Comparison of ENCODE assay signal across 7 mouse cellular contexts in the genomic region with DNA sequence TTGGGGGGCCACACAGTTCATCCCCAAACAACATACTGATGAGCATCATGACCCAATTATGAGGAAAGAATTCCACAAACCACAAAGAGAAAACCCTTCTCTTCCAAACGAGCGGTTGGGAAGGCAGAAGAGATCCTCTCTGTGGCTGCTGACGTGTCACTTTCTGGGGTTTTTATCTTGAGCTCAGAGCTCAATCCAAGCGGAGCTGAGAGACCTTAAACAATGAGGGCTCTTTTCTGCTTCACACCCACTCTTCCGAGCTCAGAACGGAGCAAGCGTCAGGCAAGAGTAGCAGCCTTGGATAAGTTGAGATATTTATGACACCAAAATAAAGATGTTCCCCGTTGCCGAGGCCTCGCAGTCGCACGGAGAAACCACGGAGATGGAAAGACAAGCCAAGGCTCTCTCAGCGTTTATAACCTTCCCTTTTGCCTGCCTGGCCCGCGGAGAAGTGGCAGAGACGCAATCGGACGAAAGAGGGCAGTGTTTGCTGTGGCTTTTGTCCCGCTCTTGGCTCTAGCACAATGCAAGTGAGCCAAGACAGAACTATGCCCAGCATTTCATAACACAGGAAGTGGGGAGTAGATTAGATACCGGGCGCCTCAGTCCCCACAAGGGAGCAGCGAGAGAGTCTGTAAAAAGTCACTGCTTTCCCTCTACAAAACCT.
A peak's percentile ranks its signal among the peaks of the same experiment; 100 is the strongest.
DNase-seq lines count a peak whose midpoint lies in the region; ATAC-seq and TF ChIP-seq lines count a peak whose summit lies in the region.

No protein-coding gene starts in this region.

- intact Hi-C loops in heart, adult 2 months (cut with DNase I), result loop anchor here (1.0 to 10.0 kb wide), 8 partner anchors 147 to 1089 kb away; no protein-coding TSS in a partner anchor

- peak; percentile 98 for TF ChIP-seq CTCF in heart, adult 2 months (IDR thresholded peaks at IDR 0.05)
- peak; percentile 98 for TF ChIP-seq CTCF in kidney, adult 2 months (conservative IDR thresholded peaks at IDR 0.05; ENCODE audit: insufficient read depth, insufficient read length, low read depth, low read length)

- no peak for TF ChIP-seq POLR2A in heart, adult 2 months (IDR thresholded peaks at IDR 0.05; ENCODE audit: insufficient read depth, low read depth, low read length)
- TF ChIP-seq POLR2A in kidney, adult 2 months (IDR thresholded peaks at IDR 0.05; ENCODE audit: low read depth, low read length), result no peak

- H3K27me3 ChIP-seq in embryonic facial prominence, embryonic 11.5 days (ENCODE audit: control insufficient read depth, insufficient read depth, low read length), result no peaks in the 10 kb centered on the region
- H3K27me3 ChIP-seq in heart, adult 2 months (ENCODE audit: control insufficient read depth, insufficient read depth, low read length), result no peaks in the 10 kb centered on the region
- H3K27me3 ChIP-seq in kidney, adult 2 months (replicated peaks; ENCODE audit: control insufficient read depth, insufficient read depth, low read length), result no peaks in the 10 kb centered on the region
- H3K27me3 ChIP-seq in limb, embryonic 11.5 days (ENCODE audit: control insufficient read depth, insufficient read depth, low read length), result no peaks in the 10 kb centered on the region
- H3K27me3 ChIP-seq in midbrain, embryonic 14.5 days (ENCODE audit: control insufficient read depth, insufficient read depth, low read length), result peaks cover 47% of the 10 kb centered on the region

- ATAC-seq in embryonic facial prominence, embryonic 11.5 days (replicated peaks; ENCODE audit: insufficient number of reproducible peaks, low FRiP score, low TSS enrichment, low read depth), result peak; percentile 82
- peak; percentile 65; the same call in 1 of the 2 replicates for ATAC-seq in limb, embryonic 11.5 days (ENCODE audit: insufficient number of reproducible peaks, low FRiP score, low TSS enrichment, low read depth)
- peak; percentile 80 for ATAC-seq in midbrain, embryonic 14.5 days (ENCODE audit: low FRiP score, low TSS enrichment)

- WGBS in embryonic facial prominence, embryonic 11.5 days, result under 1% methylated on average over 23 of the region's 23 CpGs
- WGBS in heart, adult 2 months, result 1% methylated on average over 23 of the region's 23 CpGs
- 2% methylated on average over 23 of the region's 23 CpGs for WGBS in kidney, adult 2 months
- WGBS in limb, embryonic 11.5 days, result under 1% methylated on average over 23 of the region's 23 CpGs
- under 1% methylated on average over 23 of the region's 23 CpGs for WGBS in midbrain, embryonic 14.5 days

- H3K4me2 ChIP-seq in embryonic facial prominence, embryonic 11.5 days (ENCODE audit: low read depth, low read length), result peak overlapping the region; percentile 46
- peak overlapping the region; percentile 36 for H3K4me2 ChIP-seq in limb, embryonic 11.5 days (ENCODE audit: low read depth, severe bottlenecking)
- peak overlapping the region; percentile 53 for H3K4me2 ChIP-seq in midbrain, embryonic 14.5 days (ENCODE audit: low read length)

- H3K27ac ChIP-seq in embryonic facial prominence, embryonic 11.5 days (replicated peaks; ENCODE audit: low read depth, low read length), result no peak overlapping the region
- peak overlapping the region; percentile 72 for H3K27ac ChIP-seq in heart, adult 2 months
- H3K27ac ChIP-seq in kidney, adult 2 months (ENCODE audit: insufficient read depth, low read depth, low read length), result no peak overlapping the region
- H3K27ac ChIP-seq in limb, embryonic 11.5 days (replicated peaks; ENCODE audit: low read depth, low read length), result no peak overlapping the region
- H3K27ac ChIP-seq in midbrain, embryonic 14.5 days (replicated peaks; ENCODE audit: low read depth, low read length), result no peak overlapping the region

- peak; percentile 90 for DNase-seq in adrenal gland, postnatal 14 days
- DNase-seq in embryonic facial prominence, embryonic 11.5 days (ENCODE audit: low spot score), result peak; percentile 93
- DNase-seq in heart, adult 2 months, result peak; percentile 90
- DNase-seq in kidney, adult 2 months, result peak; percentile 91
- DNase-seq in limb, embryonic 11.5 days (ENCODE audit: low spot score), result peak; percentile 93
- DNase-seq in midbrain, embryonic 14.5 days, result peak; percentile 92
- DNase-seq in spleen, adult 12 weeks (ENCODE audit: low spot score), result peak; percentile 26

- no peaks in the 10 kb centered on the region for H3K79me2 ChIP-seq in heart, adult 2 months (replicated peaks; ENCODE audit: control insufficient read depth, insufficient read depth, low read length)

- peak; percentile 99 for TF ChIP-seq EP300 in heart, adult 2 months (IDR thresholded peaks at IDR 0.05; ENCODE audit: insufficient read depth, low read depth, low read length)

- H3K4me3 ChIP-seq in embryonic facial prominence, embryonic 11.5 days (ENCODE audit: low read depth, low read length), result peak overlapping the region; percentile 20; the same call in 1 of the 2 replicates
- H3K4me3 ChIP-seq in heart, adult 2 months, result peak overlapping the region; percentile 35
- no peak overlapping the region for H3K4me3 ChIP-seq in kidney, adult 2 months (ENCODE audit: insufficient read depth, low read depth, low read length)
- peak overlapping the region; percentile 10; the same call in 1 of the 2 replicates for H3K4me3 ChIP-seq in limb, embryonic 11.5 days (ENCODE audit: low read depth, low read length)
- peak overlapping the region; percentile 15 for H3K4me3 ChIP-seq in midbrain, embryonic 14.5 days (replicated peaks; ENCODE audit: low read depth, low read length)

- H3K4me1 ChIP-seq in embryonic facial prominence, embryonic 11.5 days (ENCODE audit: control insufficient read depth, insufficient read depth, low read length), result no peaks in the 10 kb centered on the region
- peaks cover 3% of the 10 kb centered on the region for H3K4me1 ChIP-seq in heart, adult 2 months (ENCODE audit: control insufficient read depth, insufficient read depth, low read length)
- H3K4me1 ChIP-seq in kidney, adult 2 months (ENCODE audit: control insufficient read depth, insufficient read depth, low read length), result no peaks in the 10 kb centered on the region
- H3K4me1 ChIP-seq in limb, embryonic 11.5 days (ENCODE audit: control insufficient read depth, insufficient read depth, low read length), result peaks cover 5% of the 10 kb centered on the region; the same call in 1 of the 2 replicates
- H3K4me1 ChIP-seq in midbrain, embryonic 14.5 days (ENCODE audit: control insufficient read depth, insufficient read depth, low read length), result peaks cover 8% of the 10 kb centered on the region; the same call in 1 of the 2 replicates

- no peaks in the 10 kb centered on the region for H3K36me3 ChIP-seq in embryonic facial prominence, embryonic 11.5 days (replicated peaks; ENCODE audit: control insufficient read depth, insufficient read depth, low read depth, low read length)
- no peaks in the 10 kb centered on the region for H3K36me3 ChIP-seq in heart, adult 2 months (ENCODE audit: control insufficient read depth, insufficient read depth, low read length)
- no peaks in the 10 kb centered on the region for H3K36me3 ChIP-seq in kidney, adult 2 months (ENCODE audit: control insufficient read depth, insufficient read depth, low read length)
- no peaks in the 10 kb centered on the region for H3K36me3 ChIP-seq in limb, embryonic 11.5 days (ENCODE audit: control insufficient read depth, insufficient read depth, low read length)
- H3K36me3 ChIP-seq in midbrain, embryonic 14.5 days (ENCODE audit: control insufficient read depth, insufficient read depth, low read length), result no peaks in the 10 kb centered on the region

- no peaks in the 10 kb centered on the region for H3K9me3 ChIP-seq in embryonic facial prominence, embryonic 11.5 days (replicated peaks; ENCODE audit: control insufficient read depth, low read length)
- H3K9me3 ChIP-seq in limb, embryonic 11.5 days (ENCODE audit: control insufficient read depth, low read length), result no peaks in the 10 kb centered on the region
- no peaks in the 10 kb centered on the region for H3K9me3 ChIP-seq in midbrain, embryonic 14.5 days (ENCODE audit: control insufficient read depth, low read length)

- peak overlapping the region; percentile 55 for H3K9ac ChIP-seq in embryonic facial prominence, embryonic 11.5 days (replicated peaks; ENCODE audit: low read length)
- peak overlapping the region; percentile 15; the same call in 1 of the 2 replicates for H3K9ac ChIP-seq in heart, adult 2 months (ENCODE audit: low read depth, low read length)
- H3K9ac ChIP-seq in limb, embryonic 11.5 days (ENCODE audit: low read length), result 0 out of 2 replicates have a peak overlapping the region, but pooled peaks have one; percentile 23
- peak overlapping the region; percentile 27; the same call in 1 of the 2 replicates for H3K9ac ChIP-seq in midbrain, embryonic 14.5 days (replicated peaks; ENCODE audit: low read length)

Comparison
In these comparisons a context has a peak if more than half of its experiments do, and no peak if none do; other contexts are left out.
1. DNase-seq: peak in every context shown above with its lines; median percentile 93 in embryonic facial prominence, embryonic 11.5 days; 93 in limb, embryonic 11.5 days; 92 in midbrain, embryonic 14.5 days; 91 in kidney, adult 2 months; 90 in adrenal gland, postnatal 14 days; 90 in heart, adult 2 months; 26 in spleen, adult 12 weeks.